Mouse (Mus musculus) forebrain, embryonic 11.5 days (tissue): ENCODE measurements around the gene Glrx3. TPM values are rescaled to one million over a fixed set of nuclear protein-coding genes. Genes with fewer than 3 reads are reported as not detected.

ENCODE experiments used
- ATAC-seq: fragments of 200-750 bp; cut with Nextera tagmentation; replicated peaks from 2 replicates; pipeline ENCODE4 v1.8.0; 2017; ENCODE audit warnings: moderate TSS enrichment; ENCODE audit not compliant: low FRiP score
- DNase-seq: peaks from one replicate; pipeline ENCODE4 v3.0.0-alpha.2; 2017; ENCODE audit warnings: low spot score
- H3K27ac ChIP-seq: fragments of 300-500 bp; sonication (generic); 2 replicates; pipeline ENCODE4 v1.5.1; 2014; ENCODE audit warnings: low read depth, low read length
- H3K27me3 ChIP-seq: fragments of 300-500 bp; sonication (generic); 2 replicates; pipeline ENCODE4 v1.6.1; 2014; ENCODE audit warnings: mild to moderate bottlenecking, low read length, mixed read lengths; ENCODE audit not compliant: control insufficient read depth, insufficient read depth
- H3K36me3 ChIP-seq: fragments of 300-500 bp; sonication (generic); 2 replicates; pipeline ENCODE4 v1.6.1; 2014; ENCODE audit warnings: mild to moderate bottlenecking, low read length, moderate library complexity, mixed read lengths; ENCODE audit not compliant: control insufficient read depth, insufficient read depth
- H3K4me1 ChIP-seq: fragments of 300-500 bp; sonication (generic); replicated peaks from 2 replicates; pipeline ENCODE4 v1.6.1; 2014; ENCODE audit warnings: low read length, mixed read lengths; ENCODE audit not compliant: control insufficient read depth, insufficient read depth
- H3K4me2 ChIP-seq: fragments of 300-500 bp; sonication (generic); 2 replicates; pipeline ENCODE4 v1.6.1; 2014; ENCODE audit warnings: low read depth, mild to moderate bottlenecking, low read length, moderate library complexity, mixed read lengths; ENCODE audit not compliant: severe bottlenecking
- H3K4me3 ChIP-seq: fragments of 300-500 bp; sonication (generic); 2 replicates; pipeline ENCODE4 v1.5.1; 2014; ENCODE audit warnings: low read depth, low read length
- H3K9ac ChIP-seq: fragments of 300-500 bp; sonication (generic); 2 replicates; pipeline ENCODE4 v1.6.1; 2014; ENCODE audit warnings: low read length
- H3K9me3 ChIP-seq: fragments of 300-500 bp; sonication (generic); 2 replicates; pipeline ENCODE4 v1.6.1; 2016; ENCODE audit warnings: low read length, mixed read lengths; ENCODE audit not compliant: control insufficient read depth
- WGBS: fragments of 180-500 bp; shearing (Covaris S2); extraction: QIAGEN DNeasy Blood & Tissue Kit; methylation state at CpG from one replicate; pipeline ENCODE4 v1.1.7; 2014; 5-methylcytosine and 5-hydroxymethylcytosine counted together
- polyA plus RNA-seq: library from polyadenylated mRNA; unstranded; fragments of >200 nt; fragmentation: Nextera tagmentation; extraction: Ambion mirVana; gene quantifications from 2 replicates; pipeline ENCODE4 v1.2.1, GENCODE M21; 2014

Glrx3 gene
- polyA plus RNA-seq, 1 experiment from 2014 or later: 285 TPM

GRCm38 (mm10) chr7:137480839-137481238, 43.4 kb downstream of the Glrx3 start:
- peaks cover 2% of the 10 kb centered on the region; the same call in 1 of the 2 replicates for H3K4me1 ChIP-seq
- H3K27me3 ChIP-seq: no peaks in the 10 kb centered on the region
- 88% methylated on average over 6 of the region's 6 CpGs for WGBS
- no peak overlapping the region for H3K27ac ChIP-seq
- no peak overlapping the region for H3K4me2 ChIP-seq
- DNase-seq (no peak), ATAC-seq (no peak)
- H3K9ac ChIP-seq: no peak overlapping the region
- H3K9me3 ChIP-seq: no peaks in the 10 kb centered on the region
- no peaks in the 10 kb centered on the region for H3K36me3 ChIP-seq
- no peak overlapping the region for H3K4me3 ChIP-seq

- 90% methylated on average over 11 of the region's 11 CpGs for WGBS
- H3K9me3 ChIP-seq: no peaks in the 10 kb centered on the region
- H3K4me2 ChIP-seq: no peak overlapping the region
- H3K4me1 ChIP-seq: no peaks in the 10 kb centered on the region
- DNase-seq (no peak), ATAC-seq (no peak)
- H3K9ac ChIP-seq: no peak overlapping the region
- H3K4me3 ChIP-seq: no peak overlapping the region
- H3K27me3 ChIP-seq: no peaks in the 10 kb centered on the region
- H3K27ac ChIP-seq: no peak overlapping the region
- H3K36me3 ChIP-seq: no peaks in the 10 kb centered on the region
These were observed 46.6 kb downstream of the Glrx3 start for GRCm38 (mm10) chr7:137483987-137484386.

- no peaks in the 10 kb centered on the region for H3K27me3 ChIP-seq
- no peak for DNase-seq
- H3K4me1 ChIP-seq: no peaks in the 10 kb centered on the region
- no peak for ATAC-seq
- no peak overlapping the region for H3K4me3 ChIP-seq
- H3K9ac ChIP-seq: no peak overlapping the region
- H3K27ac ChIP-seq: no peak overlapping the region
- no peak overlapping the region for H3K4me2 ChIP-seq
- H3K9me3 ChIP-seq: no peaks in the 10 kb centered on the region
- no peaks in the 10 kb centered on the region for H3K36me3 ChIP-seq
- WGBS: 69% methylated on average over 5 of the region's 5 CpGs
These were observed 51.0 kb downstream of the Glrx3 start for GRCm38 (mm10) chr7:137488391-137488790.

DNA sequence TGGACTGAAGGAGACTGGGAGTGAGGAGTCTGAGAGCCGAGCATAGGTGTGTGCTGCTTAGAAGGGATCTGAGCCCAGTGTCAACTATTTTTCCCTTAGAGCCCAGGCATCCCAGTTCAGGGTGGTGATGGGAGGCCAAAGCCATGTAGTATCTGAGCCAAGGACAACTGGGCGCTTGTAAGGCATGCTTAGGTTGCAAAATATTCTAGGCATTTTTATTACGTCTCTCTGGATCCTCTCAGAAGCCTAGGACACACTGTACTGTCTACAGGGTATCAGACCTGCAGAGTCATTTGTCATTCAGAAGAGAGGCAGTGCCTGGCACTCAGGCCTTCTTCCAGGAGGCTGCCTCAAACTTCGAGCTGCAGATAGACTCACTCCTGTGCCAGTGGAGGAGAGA, 53.3 kb downstream of the Glrx3 start:
- no peaks in the 10 kb centered on the region for H3K9me3 ChIP-seq
- 76% methylated on average over 4 of the region's 4 CpGs for WGBS

GRCm38 (mm10) chr7:137492307-137492973, 55.0 kb downstream of the Glrx3 start:
- DNase-seq: no peak
- Histone ChIP-seq H3K4me1 (no peaks in the 10 kb centered on the region), H3K4me2 (no peak overlapping the region), H3K9me3 (no peaks in the 10 kb centered on the region), H3K36me3 (no peaks in the 10 kb centered on the region), H3K27me3 (no peaks in the 10 kb centered on the region), H3K9ac (no peak overlapping the region), H3K4me3 (no peak overlapping the region), H3K27ac (no peak overlapping the region)
- ATAC-seq: no peak
- WGBS: 87% methylated on average over 8 of the region's 8 CpGs

More for the DNA sequence above, 53.3 kb downstream of the Glrx3 start:
- H3K27me3 ChIP-seq: no peaks in the 10 kb centered on the region
- DNase-seq: no peak
- no peak overlapping the region for H3K4me2 ChIP-seq
- no peak overlapping the region for H3K27ac ChIP-seq
- ATAC-seq: no peak
- H3K36me3 ChIP-seq: no peaks in the 10 kb centered on the region
- H3K4me3 ChIP-seq: no peak overlapping the region
- no peaks in the 10 kb centered on the region for H3K4me1 ChIP-seq
- H3K9ac ChIP-seq: no peak overlapping the region

DNA sequence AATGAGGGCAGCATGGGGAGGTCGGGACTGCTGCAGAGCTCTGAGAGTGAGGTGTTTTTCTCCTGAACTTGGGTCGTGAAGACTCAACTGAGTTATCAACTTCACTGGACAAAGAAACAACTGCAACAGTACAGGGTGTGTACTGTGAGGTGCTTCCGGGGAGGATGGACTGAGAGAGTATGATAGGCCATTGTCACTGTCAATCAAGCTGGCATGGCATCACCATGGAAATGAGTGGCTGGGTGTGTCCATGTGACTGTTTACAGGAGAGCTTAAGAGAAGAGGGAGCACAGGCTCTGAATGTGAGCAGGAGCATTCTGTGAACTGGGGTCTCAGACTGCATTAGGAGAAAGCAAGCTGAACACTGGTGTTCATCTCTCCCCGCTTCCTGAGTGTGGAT, 61.3 kb downstream of the Glrx3 start:
- DNase-seq: no peak
- no peak overlapping the region for H3K9ac ChIP-seq
- H3K27ac ChIP-seq: no peak overlapping the region
- H3K4me1 ChIP-seq: no peaks in the 10 kb centered on the region
- no peaks in the 10 kb centered on the region for H3K27me3 ChIP-seq
- no peak overlapping the region for H3K4me2 ChIP-seq
- H3K36me3 ChIP-seq: no peaks in the 10 kb centered on the region
- no peaks in the 10 kb centered on the region for H3K9me3 ChIP-seq
- ATAC-seq: no peak
- H3K4me3 ChIP-seq: no peak overlapping the region
- WGBS: 83% methylated on average over 4 of the region's 4 CpGs

GRCm38 (mm10) chr7:137517588-137517987, 80.2 kb downstream of the Glrx3 start:
- DNase-seq (no peak), ATAC-seq (no peak)
- no peak overlapping the region for H3K4me2 ChIP-seq
- H3K4me1 ChIP-seq: no peaks in the 10 kb centered on the region
- no peaks in the 10 kb centered on the region for H3K27me3 ChIP-seq
- H3K9ac ChIP-seq: no peak overlapping the region
- H3K9me3 ChIP-seq: no peaks in the 10 kb centered on the region
- H3K27ac ChIP-seq: no peak overlapping the region
- no peaks in the 10 kb centered on the region for H3K36me3 ChIP-seq
- no peak overlapping the region for H3K4me3 ChIP-seq

- no peak overlapping the region for H3K4me3 ChIP-seq
- ATAC-seq: no peak
- H3K36me3 ChIP-seq: no peaks in the 10 kb centered on the region
- H3K27ac ChIP-seq: no peak overlapping the region
- H3K4me1 ChIP-seq: no peaks in the 10 kb centered on the region
- H3K9ac ChIP-seq: no peak overlapping the region
- no peaks in the 10 kb centered on the region for H3K27me3 ChIP-seq
- WGBS: 78% methylated on average over 5 of the region's 5 CpGs
- DNase-seq: no peak
- H3K9me3 ChIP-seq: no peaks in the 10 kb centered on the region
- no peak overlapping the region for H3K4me2 ChIP-seq
These were observed 80.7 kb downstream of the Glrx3 start for GRCm38 (mm10) chr7:137518028-137518576.
